Comparison of ENCODE assay signal across 18 mouse cellular contexts in genomic region chrX:11803239-11803638, GRCm38 (mm10).
DNase-seq lines count a peak whose midpoint lies in the region; ATAC-seq and TF ChIP-seq lines count a peak whose summit lies in the region.
"Had no signal": no experiment of that assay in that cellular context is flagged by ENCODE, and none has a peak within 500 bp of the region (broad histone marks: within the 10 kb centered on the region; RNA-seq: fewer than 3 reads in every experiment).

No protein-coding gene starts in this region.

- WGBS in liver, embryonic 11.5 days, result 9% methylated on average over 9 of the region's 9 CpGs
- WGBS in liver, postnatal 0 days (ENCODE audit: insufficient replicate concordance), result 26% methylated on average over 9 of the region's 9 CpGs
- 6% methylated on average over 9 of the region's 9 CpGs for WGBS in midbrain, embryonic 11.5 days
- WGBS in midbrain, embryonic 16.5 days, result 14% methylated on average over 9 of the region's 9 CpGs

- TF ChIP-seq EP300 in liver, postnatal 0 days (IDR thresholded peaks at IDR 0.05; ENCODE audit: low read depth), result no peak

- ATAC-seq in liver, embryonic 11.5 days (replicated peaks; ENCODE audit: low FRiP score), result no peak
- ATAC-seq in liver, postnatal 0 days, result no peak
- no peak for ATAC-seq in midbrain, embryonic 11.5 days (ENCODE audit: low FRiP score)
- ATAC-seq in midbrain, embryonic 16.5 days, result no peak
- ATAC-seq: forebrain, embryonic 13.5 days; Patski had no signal

- DNase-seq in liver, embryonic 11.5 days (ENCODE audit: low spot score), result no peak
- no peak for DNase-seq in liver, postnatal 0 days
- peak; percentile 85 for DNase-seq in midbrain, embryonic 11.5 days (ENCODE audit: low spot score, missing footprints)
- DNase-seq in R1 (ENCODE audit: low read depth, low spot score), result peak; percentile 86
- DNase-seq in right cerebral cortex, postnatal 25 days, result no peak
- no peak for DNase-seq in embryo, embryonic 10.5 days (ENCODE audit: low spot score)
- DNase-seq: adrenal gland, postnatal 36 days; embryo, embryonic 11 days; gastrocnemius, postnatal 25 days; heart, postnatal 36 days; thymus, adult 2 months had no signal

- no peak overlapping the region for H3K4me3 ChIP-seq in liver, embryonic 11.5 days (ENCODE audit: low read depth, low read length)
- H3K4me3 ChIP-seq in liver, postnatal 0 days (ENCODE audit: low read depth, low read length), result no peak overlapping the region
- H3K4me3 ChIP-seq in midbrain, embryonic 11.5 days (ENCODE audit: low read depth, low read length), result no peak overlapping the region
- H3K4me3 ChIP-seq in midbrain, embryonic 16.5 days (ENCODE audit: low read depth, low read length), result no peak overlapping the region
- H3K4me3 ChIP-seq: forebrain, embryonic 13.5 days; limb, embryonic 13.5 days; midbrain, embryonic 12.5 days; myocyte had no signal

- H3K27me3 ChIP-seq in liver, embryonic 11.5 days (replicated peaks; ENCODE audit: control insufficient read depth, insufficient read depth, low read length), result peaks cover 34% of the 10 kb centered on the region
- peaks cover 18% of the 10 kb centered on the region for H3K27me3 ChIP-seq in liver, postnatal 0 days (ENCODE audit: insufficient read depth, low read length)
- peaks cover 34% of the 10 kb centered on the region for H3K27me3 ChIP-seq in midbrain, embryonic 11.5 days (ENCODE audit: control insufficient read depth, insufficient read depth, low read length)
- H3K27me3 ChIP-seq in midbrain, embryonic 16.5 days (ENCODE audit: control insufficient read depth, insufficient read depth, low read depth, low read length), result peaks cover 3% of the 10 kb centered on the region; the same call in 1 of the 2 replicates
- H3K27me3 ChIP-seq: Patski had no signal

- H3K27ac ChIP-seq in liver, embryonic 11.5 days (ENCODE audit: low read depth, low read length), result peak overlapping the region; percentile 9; the same call in 1 of the 2 replicates
- H3K27ac ChIP-seq in liver, postnatal 0 days (ENCODE audit: low read depth), result no peak overlapping the region
- H3K27ac ChIP-seq in midbrain, embryonic 11.5 days (ENCODE audit: low read depth, low read length), result no peak overlapping the region; the same call in 1 of the 2 replicates
- H3K27ac ChIP-seq in midbrain, embryonic 16.5 days (ENCODE audit: low read length), result no peak overlapping the region
- H3K27ac ChIP-seq: forebrain, embryonic 13.5 days; midbrain, embryonic 12.5 days had no signal

- peak overlapping the region; percentile 25 for H3K4me2 ChIP-seq in liver, embryonic 11.5 days
- no peak overlapping the region for H3K4me2 ChIP-seq in liver, postnatal 0 days (ENCODE audit: low read depth, low read length)
- no peak overlapping the region for H3K4me2 ChIP-seq in midbrain, embryonic 11.5 days
- H3K4me2 ChIP-seq in midbrain, embryonic 16.5 days (ENCODE audit: low read length), result no peak overlapping the region
- H3K4me2 ChIP-seq: forebrain, embryonic 13.5 days; heart, embryonic 11.5 days; limb, embryonic 13.5 days; midbrain, embryonic 12.5 days had no signal

- no peaks in the 10 kb centered on the region for H3K36me3 ChIP-seq in liver, embryonic 11.5 days (ENCODE audit: control insufficient read depth, insufficient read depth, low read length)
- H3K36me3 ChIP-seq in liver, postnatal 0 days (replicated peaks; ENCODE audit: insufficient read depth, low read length), result no peaks in the 10 kb centered on the region
- no peaks in the 10 kb centered on the region for H3K36me3 ChIP-seq in midbrain, embryonic 11.5 days (ENCODE audit: control insufficient read depth, insufficient read depth, low read length)
- H3K36me3 ChIP-seq in midbrain, embryonic 16.5 days (ENCODE audit: control insufficient read depth, insufficient read depth, low read length), result no peaks in the 10 kb centered on the region
- H3K36me3 ChIP-seq: limb, embryonic 13.5 days; midbrain, embryonic 12.5 days had no signal

- no peak overlapping the region for H3K9ac ChIP-seq in liver, embryonic 11.5 days (ENCODE audit: low read depth, low read length)
- H3K9ac ChIP-seq in liver, postnatal 0 days (replicated peaks), result no peak overlapping the region
- no peak overlapping the region for H3K9ac ChIP-seq in midbrain, embryonic 11.5 days (ENCODE audit: low read length)
- no peak overlapping the region for H3K9ac ChIP-seq in midbrain, embryonic 16.5 days (ENCODE audit: low read depth, low read length)
- H3K9ac ChIP-seq: forebrain, embryonic 13.5 days; limb, embryonic 13.5 days; midbrain, embryonic 12.5 days had no signal

- peaks cover 15% of the 10 kb centered on the region for H3K4me1 ChIP-seq in liver, embryonic 11.5 days (replicated peaks; ENCODE audit: control insufficient read depth, insufficient read depth, low read length)
- no peaks in the 10 kb centered on the region for H3K4me1 ChIP-seq in liver, postnatal 0 days (ENCODE audit: insufficient read depth)
- peaks cover 18% of the 10 kb centered on the region for H3K4me1 ChIP-seq in midbrain, embryonic 11.5 days (ENCODE audit: control insufficient read depth, insufficient read depth, low read length)
- peaks cover 3% of the 10 kb centered on the region for H3K4me1 ChIP-seq in midbrain, embryonic 16.5 days (ENCODE audit: control insufficient read depth, insufficient read depth, low read length)

- no peak for TF ChIP-seq CTCF in liver, postnatal 0 days (IDR thresholded peaks at IDR 0.05; ENCODE audit: low read depth)

- H3K9me3 ChIP-seq in liver, embryonic 11.5 days (ENCODE audit: control insufficient read depth, low read length), result no peaks in the 10 kb centered on the region
- H3K9me3 ChIP-seq in liver, postnatal 0 days (ENCODE audit: low read length), result no peaks in the 10 kb centered on the region
- no peaks in the 10 kb centered on the region for H3K9me3 ChIP-seq in midbrain, embryonic 11.5 days (ENCODE audit: control insufficient read depth, low read length)
- H3K9me3 ChIP-seq in midbrain, embryonic 16.5 days (replicated peaks; ENCODE audit: control insufficient read depth, low read length, poor library complexity, severe bottlenecking), result no peaks in the 10 kb centered on the region
- H3K9me3 ChIP-seq: forebrain, embryonic 13.5 days; limb, embryonic 13.5 days; midbrain, embryonic 12.5 days had no signal

Comparison
In these comparisons a context has a peak if more than half of its experiments do, and no peak if none do; other contexts are left out.
1. DNase-seq: peak in midbrain, embryonic 11.5 days (single experiment) and R1 (single experiment); none in liver, embryonic 11.5 days (single experiment), liver, postnatal 0 days (single experiment), right cerebral cortex, postnatal 25 days (single experiment) and embryo, embryonic 10.5 days (single experiment).